In the genomic region with DNA sequence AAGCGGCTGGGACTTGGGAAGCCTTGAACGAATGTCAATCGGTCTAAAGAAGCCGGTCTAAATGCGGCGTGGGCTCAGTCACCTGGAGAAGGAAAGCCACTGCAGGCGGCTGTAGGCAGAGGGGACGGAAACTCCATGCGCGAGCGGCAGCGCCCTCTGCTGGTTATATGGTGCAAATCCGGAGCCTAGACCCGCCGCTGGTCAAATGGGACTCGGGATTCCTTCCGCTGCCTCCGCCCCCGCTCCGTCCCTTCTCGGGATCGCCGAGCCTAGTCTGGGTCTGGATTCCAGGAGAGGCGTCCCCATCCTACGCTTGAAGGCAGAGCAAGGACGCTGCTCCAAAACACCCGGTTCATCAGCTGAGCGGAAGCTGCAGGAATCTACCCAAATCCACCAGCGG, we compare ENCODE assay signal across 8 mouse cellular contexts. TPM values are rescaled to one million over a fixed set of nuclear protein-coding genes. Genes with fewer than 3 reads are reported as not detected.
DNase-seq lines count a peak whose midpoint lies in the region; ATAC-seq lines count a peak whose summit lies in the region.

No protein-coding gene starts in this region.

- peaks cover 57% of the 10 kb centered on the region for H3K27me3 ChIP-seq in megakaryocyte, embryonic 14.5 days (replicated peaks)

- intact Hi-C loops in gastrocnemius, postnatal 14 days (cut with DNase I; ENCODE audit: low total_unique reads), result loop anchor here (5.0 kb wide), 1 partner anchor 71 kb away; no protein-coding TSS in a partner anchor

- peak; percentile 47 for ATAC-seq in inflammation-experienced regulatory T-cells, adult 6 months

- H3K4me1 ChIP-seq in megakaryocyte, embryonic 14.5 days, result peaks cover 38% of the 10 kb centered on the region

- peak overlapping the region; percentile 90 for H3K4me3 ChIP-seq in megakaryocyte, embryonic 14.5 days (replicated peaks)

- DNase-seq in adipocyte (ENCODE audit: low spot score), result peak; percentile 95
- peak; percentile 94 for DNase-seq in embryo, embryonic 10 days (ENCODE audit: low spot score)
- peak; percentile 91 for DNase-seq in gastrocnemius, postnatal 14 days
- DNase-seq in left cerebral cortex, adult 9 months (ENCODE audit: low spot score in 2 of 2), result peak; percentile 77 to 96
- peak; percentile 97 to 98 for DNase-seq in right cerebral cortex, adult 2 months (ENCODE audit: low spot score in 2 of 2)
- DNase-seq in urinary bladder, postnatal 10 days (ENCODE audit: low spot score), result peak; percentile 59

- H3K36me3 ChIP-seq in megakaryocyte, embryonic 14.5 days (replicated peaks; ENCODE audit: low read length), result no peaks in the 10 kb centered on the region

- no peaks in the 10 kb centered on the region for H3K9me3 ChIP-seq in megakaryocyte, embryonic 14.5 days

RNA-seq across cellular contexts. Expression of a gene that starts 34.2 kb away (rescaled TPM):
- total RNA-seq in gastrocnemius, postnatal 14 days (2021), result 10 to 100 TPM; 14.7 to 22.6 TPM
- 1 to 10 TPM in 2 of 3 experiments, under 1 TPM in 1; 0.92 to 1.7 (median 1.1) TPM for polyA plus RNA-seq in inflammation-experienced regulatory T-cells, adult 6 months (2017; shearing (Covaris generic))
- polyA plus RNA-seq in megakaryocyte, embryonic 14.5 days (2012; ENCODE audit: insufficient read depth, low replicate concordance), result 22.3 and 27.7 TPM in 2 replicates

RNA-seq across cellular contexts. Expression of a gene that starts 34.4 kb away (rescaled TPM):
- 10 to 100 TPM; 19.5 to 21.2 TPM for total RNA-seq in gastrocnemius, postnatal 14 days (2021)
- 10 to 100 TPM; 44.3 to 68.5 (median 54.2) TPM for polyA plus RNA-seq in inflammation-experienced regulatory T-cells, adult 6 months (2017; shearing (Covaris generic))
- polyA plus RNA-seq in megakaryocyte, embryonic 14.5 days (2012; ENCODE audit: insufficient read depth, low replicate concordance), result 19.0 and 41.1 TPM in 2 replicates

Comparison
In these comparisons a context has a peak if more than half of its experiments do, and no peak if none do; other contexts are left out.
1. Peak in every context shown above with its lines: DNase-seq, ATAC-seq and H3K4me3 ChIP-seq.